Mouse (Mus musculus): ENCODE results near the gene Kdm4b. TPM values are rescaled to one million over a fixed set of nuclear protein-coding genes. Genes with fewer than 3 reads are reported as not detected.

The Kdm4b gene
- polyA plus RNA-seq, 1 experiment, result not detected

DNA sequence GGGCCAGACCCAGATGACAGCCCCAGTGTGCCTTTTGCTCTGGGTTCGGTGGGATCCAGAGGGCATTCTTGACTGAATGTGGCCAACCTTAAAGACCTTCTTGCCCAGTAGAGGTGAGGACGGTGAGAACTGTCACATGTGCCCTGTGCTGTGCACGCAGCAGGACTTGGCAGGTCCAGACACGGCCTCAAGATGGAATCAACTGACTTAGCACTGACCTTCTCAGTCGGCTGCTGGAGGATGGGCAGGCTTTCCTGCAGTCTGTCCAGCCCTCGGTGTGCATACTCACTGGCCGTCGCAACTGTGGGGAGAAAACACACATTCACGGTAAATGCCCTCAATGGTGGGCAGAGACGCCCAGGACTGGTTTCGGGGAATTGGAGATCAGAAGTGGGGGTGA lies 39.9 kb upstream of the Kdm4b start:
- Histone ChIP-seq H3K27ac (ENCODE audit: insufficient read depth, low read depth, low read length) (no peak overlapping the region), H3K4me1 (ENCODE audit: control insufficient read depth, insufficient read depth, low read length) (peaks cover 14% of the 10 kb centered on the region; the same call in 1 of the 2 replicates), H3K4me3 (ENCODE audit: insufficient read depth, low read depth, low read length) (no peak overlapping the region)
- WGBS, result 96% methylated on average over 11 of the region's 11 CpGs
- no peak for TF ChIP-seq CTCF (IDR thresholded peaks at IDR 0.05; ENCODE audit: insufficient read depth, low read depth, low read length)
- TF ChIP-seq POLR2A (IDR thresholded peaks at IDR 0.05; ENCODE audit: insufficient read depth, low read depth, low read length), result no peak

DNA sequence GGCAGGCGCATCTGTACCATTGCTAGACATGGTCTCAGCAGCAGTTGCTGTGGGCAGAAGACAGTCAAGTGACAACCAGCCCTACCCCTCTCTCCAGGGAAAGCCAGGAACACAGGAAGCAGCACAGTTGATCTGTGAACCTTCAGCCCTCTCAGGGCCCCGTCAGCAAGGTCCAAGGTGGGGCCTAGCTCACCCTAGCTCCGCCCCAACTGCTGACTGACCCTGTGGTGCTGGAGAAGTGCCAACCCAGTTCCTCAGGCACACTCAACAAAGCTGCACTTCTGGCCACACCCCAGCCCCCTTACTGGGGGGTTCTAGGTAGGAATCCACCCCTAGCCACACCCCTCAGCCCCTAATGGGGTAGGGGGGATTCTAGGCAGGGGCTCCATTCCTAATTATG lies 38.0 kb upstream of the Kdm4b start:
- Histone ChIP-seq H3K4me1 (ENCODE audit: control insufficient read depth, insufficient read depth, low read length) (peaks cover 19% of the 10 kb centered on the region), H3K4me3 (ENCODE audit: insufficient read depth, low read depth, low read length) (no peak overlapping the region), H3K27ac (ENCODE audit: insufficient read depth, low read depth, low read length) (peak overlapping the region; percentile 40; the same call in 1 of the 2 replicates)
- TF ChIP-seq POLR2A (IDR thresholded peaks at IDR 0.05; ENCODE audit: insufficient read depth, low read depth, low read length) (no peak), CTCF (IDR thresholded peaks at IDR 0.05; ENCODE audit: insufficient read depth, low read depth, low read length) (no peak)
- WGBS, result 73% methylated on average over 3 of the region's 3 CpGs

DNA sequence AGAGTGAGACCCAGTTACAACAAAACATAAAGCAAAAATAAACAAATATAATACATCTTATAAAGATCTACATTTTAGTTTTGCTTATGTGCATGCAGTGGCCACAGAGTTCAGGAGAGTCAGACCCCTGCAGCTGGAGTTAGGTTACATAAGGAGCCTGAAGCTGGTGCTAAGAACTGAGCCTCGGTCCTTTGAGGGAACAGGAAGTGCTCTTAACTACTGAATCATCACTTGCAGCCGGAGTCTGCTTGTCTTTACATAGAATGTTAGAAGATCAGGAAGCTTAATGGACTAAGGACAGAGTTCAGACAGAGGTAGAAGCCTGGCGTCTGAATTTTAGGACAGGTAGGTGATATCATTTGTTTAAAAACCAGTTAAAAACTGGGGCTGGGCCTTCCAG lies 37.0 kb upstream of the Kdm4b start:
- WGBS, result 78% methylated on average over 3 of the region's 3 CpGs
- no peak for TF ChIP-seq POLR2A (IDR thresholded peaks at IDR 0.05; ENCODE audit: insufficient read depth, low read depth, low read length)
- TF ChIP-seq CTCF (IDR thresholded peaks at IDR 0.05; ENCODE audit: insufficient read depth, low read depth, low read length), result no peak
- H3K4me1 ChIP-seq (ENCODE audit: control insufficient read depth, insufficient read depth, low read length), result peaks cover 15% of the 10 kb centered on the region
- no peak overlapping the region for H3K4me3 ChIP-seq (ENCODE audit: insufficient read depth, low read depth, low read length)
- peak overlapping the region; percentile 63; the same call in 1 of the 2 replicates for H3K27ac ChIP-seq (ENCODE audit: insufficient read depth, low read depth, low read length)

DNA sequence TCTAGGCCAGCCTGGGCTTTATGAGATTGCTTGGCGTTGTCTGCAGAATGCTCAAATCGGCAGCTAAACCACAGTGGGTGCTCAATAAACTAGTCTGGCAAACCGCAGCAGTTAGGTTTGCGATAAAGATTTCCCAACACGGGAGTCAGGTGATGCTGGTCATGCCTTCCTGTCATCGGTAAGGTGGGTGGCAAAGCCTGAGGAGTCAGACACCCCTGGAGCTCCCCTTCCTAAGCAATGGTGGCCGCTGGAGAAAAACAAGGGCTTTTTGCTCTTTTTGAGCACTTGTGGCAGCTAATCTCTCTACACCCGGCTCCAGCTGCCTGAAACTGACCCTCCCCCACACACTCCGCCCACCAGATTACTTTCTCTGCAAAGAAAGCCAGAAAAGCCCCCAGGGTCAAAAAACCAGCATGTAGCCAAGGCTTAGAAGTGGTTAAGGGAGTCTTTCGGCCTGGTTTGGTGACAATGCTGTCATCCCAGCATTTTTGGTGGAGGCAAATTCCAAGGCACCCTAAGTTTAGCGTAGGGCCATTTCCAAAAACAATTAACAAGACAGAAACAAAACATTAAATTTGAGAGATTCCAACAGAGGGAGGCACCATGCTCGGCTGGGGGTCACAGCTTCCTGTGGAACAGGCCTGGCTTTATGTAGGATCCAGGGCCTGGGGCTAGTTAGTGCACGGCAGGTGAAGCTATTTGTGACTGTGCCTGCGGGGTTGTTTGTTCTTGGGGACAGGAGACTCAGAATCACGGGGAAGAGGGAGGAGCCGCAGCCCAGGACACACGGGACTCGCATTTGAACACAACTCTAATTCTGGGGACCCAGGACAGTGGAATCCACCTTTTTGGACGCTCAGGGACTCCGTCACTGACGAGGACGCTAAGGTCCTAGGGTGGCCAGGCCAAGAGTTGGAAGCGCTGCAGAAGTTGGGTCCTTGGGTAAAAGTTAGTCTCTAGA lies 36.2 kb upstream of the Kdm4b start:
- H3K4me3 ChIP-seq (ENCODE audit: insufficient read depth, low read depth, low read length), result peak overlapping the region; percentile 20
- TF ChIP-seq POLR2A (IDR thresholded peaks at IDR 0.05; ENCODE audit: insufficient read depth, low read depth, low read length) (no peak), CTCF (IDR thresholded peaks at IDR 0.05; ENCODE audit: insufficient read depth, low read depth, low read length) (no peak)
- H3K4me1 ChIP-seq (ENCODE audit: control insufficient read depth, insufficient read depth, low read length), result peaks cover 15% of the 10 kb centered on the region
- 42% methylated on average over 23 of the region's 23 CpGs for WGBS
- H3K27ac ChIP-seq (ENCODE audit: insufficient read depth, low read depth, low read length), result peak overlapping the region; percentile 63

DNA sequence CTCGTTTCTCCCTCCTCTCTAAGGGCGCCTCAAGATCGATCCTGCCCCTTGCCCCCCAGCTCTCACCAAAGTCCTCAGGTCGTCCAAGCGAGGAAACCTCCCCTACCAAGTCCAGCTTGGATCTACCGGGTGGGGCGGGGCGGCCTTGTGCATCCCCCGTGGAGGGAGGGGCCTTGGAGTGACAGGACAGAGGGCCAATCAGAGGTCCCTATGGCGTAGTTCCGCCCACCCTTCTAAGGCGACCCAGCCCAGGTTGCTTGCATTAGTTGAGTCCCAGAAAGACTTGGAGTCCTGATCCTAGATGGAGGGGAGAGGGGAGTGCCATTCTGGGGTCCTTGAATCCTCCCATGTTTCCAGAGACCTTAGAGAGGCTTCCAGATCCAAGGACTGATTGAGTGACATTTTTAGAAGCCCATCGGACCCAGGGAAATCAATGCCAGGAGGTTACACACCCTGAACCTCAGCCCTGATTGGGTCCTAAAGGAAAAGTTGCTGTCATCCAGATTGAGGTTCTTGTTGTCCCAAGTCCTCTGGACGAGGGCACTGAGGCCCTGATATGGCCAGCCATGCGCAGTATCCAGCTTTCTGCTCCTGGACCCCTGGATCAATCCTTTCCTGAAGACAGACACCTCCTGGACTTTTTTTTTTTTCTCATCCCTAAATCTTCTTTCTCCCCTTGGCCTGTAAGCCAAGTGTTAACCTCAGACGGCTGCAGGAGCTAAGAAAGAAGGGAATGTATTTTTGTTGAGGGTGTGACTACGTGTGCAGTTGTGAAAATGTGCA lies 35.3 kb upstream of the Kdm4b start:
- WGBS, result 20% methylated on average over 17 of the region's 17 CpGs
- no peak for TF ChIP-seq CTCF (IDR thresholded peaks at IDR 0.05; ENCODE audit: insufficient read depth, low read depth, low read length)
- no peak for TF ChIP-seq POLR2A (IDR thresholded peaks at IDR 0.05; ENCODE audit: insufficient read depth, low read depth, low read length)

DNA sequence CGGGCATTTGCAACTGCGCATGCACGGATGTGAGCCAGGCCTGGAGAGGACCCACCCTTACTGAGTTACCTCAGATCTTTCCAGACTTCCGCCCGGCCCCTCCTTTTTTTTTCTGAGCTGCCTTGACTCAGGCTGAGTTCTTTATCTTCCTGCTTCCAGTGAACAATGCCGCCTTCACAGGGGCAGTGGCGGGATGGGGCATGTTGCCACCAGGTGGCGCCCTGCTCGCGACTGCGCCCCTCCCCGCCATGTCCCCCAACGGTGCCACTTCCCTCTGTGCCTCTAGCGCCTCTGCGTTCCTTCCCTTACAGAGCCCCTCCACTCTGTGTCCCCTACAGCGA lies 34.7 kb upstream of the Kdm4b start:
- 4% methylated on average over 15 of the region's 16 CpGs for WGBS
- peak; percentile 85 for TF ChIP-seq CTCF (IDR thresholded peaks at IDR 0.05; ENCODE audit: insufficient read depth, low read depth, low read length)
- no peak for TF ChIP-seq POLR2A (IDR thresholded peaks at IDR 0.05; ENCODE audit: insufficient read depth, low read depth, low read length)
- peak overlapping the region; percentile 31 for H3K4me3 ChIP-seq (ENCODE audit: insufficient read depth, low read depth, low read length)
- peaks cover 15% of the 10 kb centered on the region for H3K4me1 ChIP-seq (ENCODE audit: control insufficient read depth, insufficient read depth, low read length)
- peak overlapping the region; percentile 16; the same call in 1 of the 2 replicates for H3K27ac ChIP-seq (ENCODE audit: insufficient read depth, low read depth, low read length)

More for the DNA sequence above, 35.3 kb upstream of the Kdm4b start:
- Histone ChIP-seq H3K27ac (ENCODE audit: insufficient read depth, low read depth, low read length) (peak overlapping the region; percentile 7; the same call in 1 of the 2 replicates), H3K4me3 (ENCODE audit: insufficient read depth, low read depth, low read length) (peak overlapping the region; percentile 31), H3K4me1 (ENCODE audit: control insufficient read depth, insufficient read depth, low read length) (peaks cover 15% of the 10 kb centered on the region)

DNA sequence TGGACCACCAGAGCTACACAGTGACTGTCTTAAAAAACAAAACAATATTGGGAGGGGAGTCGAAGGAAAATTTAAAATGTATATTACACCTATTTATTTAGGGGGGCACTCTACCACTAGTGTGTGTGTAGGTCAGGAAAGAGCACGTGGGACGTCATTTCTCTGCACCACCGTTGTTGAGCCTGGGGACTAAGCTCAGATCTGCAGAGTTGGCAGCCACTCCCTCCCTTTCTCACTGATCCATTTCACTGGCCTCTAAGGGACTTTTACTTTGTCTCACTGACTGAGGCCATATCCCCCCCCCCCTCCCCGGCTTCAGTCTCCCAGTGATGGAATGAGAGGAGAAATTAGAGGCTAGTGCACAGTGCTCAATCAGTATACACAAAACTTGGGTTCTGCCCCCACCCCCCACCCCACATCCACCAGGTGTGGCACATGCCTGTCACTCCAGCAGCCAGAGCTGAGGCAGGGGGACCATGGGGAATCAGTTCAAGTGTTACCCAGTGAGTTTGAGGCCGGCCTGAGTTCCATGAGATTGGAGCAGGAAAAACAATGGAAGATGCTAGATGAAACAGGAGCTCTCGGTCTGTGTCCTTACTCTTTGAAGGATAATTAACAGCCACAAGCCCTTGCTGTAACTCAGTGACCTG lies 33.9 kb upstream of the Kdm4b start:
- WGBS, result 74% methylated on average over 7 of the region's 7 CpGs

DNA sequence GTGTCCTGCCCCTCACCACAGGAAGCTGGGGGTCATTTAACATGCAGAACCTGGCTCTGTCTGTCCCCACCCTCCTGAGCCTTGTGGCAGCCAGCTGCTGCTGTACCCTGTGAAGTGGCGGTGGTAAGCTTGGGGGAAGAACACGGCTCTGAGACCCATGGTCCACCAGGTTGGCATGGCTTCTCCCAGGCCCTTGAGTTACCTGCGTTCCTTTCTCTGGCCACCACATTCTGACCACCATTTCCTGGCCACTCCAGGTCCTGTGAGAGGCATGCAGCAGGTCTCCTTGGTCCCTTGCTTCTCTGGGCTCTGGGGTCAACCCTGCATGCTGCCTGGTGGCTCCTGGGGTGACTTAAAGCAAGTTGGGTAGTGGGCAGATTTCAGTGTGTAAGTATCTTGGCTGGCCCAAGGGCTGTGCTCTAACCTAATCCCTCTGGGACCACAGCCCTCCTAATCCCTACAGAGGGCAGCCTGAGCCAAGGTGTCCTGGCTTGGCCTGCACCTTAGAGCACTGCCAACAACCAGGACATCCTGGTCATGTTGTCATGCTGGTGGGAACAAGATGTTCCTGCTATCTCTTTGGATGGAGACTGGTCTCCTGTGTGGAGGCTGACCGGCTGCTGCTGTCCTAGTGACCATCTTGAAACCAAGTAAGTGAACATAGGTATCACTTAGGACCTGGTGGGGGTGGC lies 33.2 kb upstream of the Kdm4b start, which contains the start of gene Plin3:
TSS of gene Plin3 (minus strand) at position 343 of the 692 bp plus-strand sequence.
- 88% methylated on average over 4 of the region's 4 CpGs for WGBS
- no peak for TF ChIP-seq POLR2A (IDR thresholded peaks at IDR 0.05; ENCODE audit: insufficient read depth, low read depth, low read length)
- TF ChIP-seq CTCF (IDR thresholded peaks at IDR 0.05; ENCODE audit: insufficient read depth, low read depth, low read length), result no peak
- no peak within 1 kb of the TSS for H3K27ac ChIP-seq (ENCODE audit: insufficient read depth, low read depth, low read length)
- no peak within 1 kb of the TSS for H3K4me3 ChIP-seq (ENCODE audit: insufficient read depth, low read depth, low read length)
- peaks cover 15% of the 10 kb centered on the region for H3K4me1 ChIP-seq (ENCODE audit: control insufficient read depth, insufficient read depth, low read length)

More for the DNA sequence above, 33.9 kb upstream of the Kdm4b start:
- no peak overlapping the region for H3K27ac ChIP-seq (ENCODE audit: insufficient read depth, low read depth, low read length)
- TF ChIP-seq POLR2A (IDR thresholded peaks at IDR 0.05; ENCODE audit: insufficient read depth, low read depth, low read length) (no peak), CTCF (IDR thresholded peaks at IDR 0.05; ENCODE audit: insufficient read depth, low read depth, low read length) (no peak)
- peaks cover 15% of the 10 kb centered on the region for H3K4me1 ChIP-seq (ENCODE audit: control insufficient read depth, insufficient read depth, low read length)
- H3K4me3 ChIP-seq (ENCODE audit: insufficient read depth, low read depth, low read length), result no peak overlapping the region

Measured in olfactory bulb, adult 2 months (tissue).